ENCODE assay signal across 8 mouse cellular contexts in the genomic region with DNA sequence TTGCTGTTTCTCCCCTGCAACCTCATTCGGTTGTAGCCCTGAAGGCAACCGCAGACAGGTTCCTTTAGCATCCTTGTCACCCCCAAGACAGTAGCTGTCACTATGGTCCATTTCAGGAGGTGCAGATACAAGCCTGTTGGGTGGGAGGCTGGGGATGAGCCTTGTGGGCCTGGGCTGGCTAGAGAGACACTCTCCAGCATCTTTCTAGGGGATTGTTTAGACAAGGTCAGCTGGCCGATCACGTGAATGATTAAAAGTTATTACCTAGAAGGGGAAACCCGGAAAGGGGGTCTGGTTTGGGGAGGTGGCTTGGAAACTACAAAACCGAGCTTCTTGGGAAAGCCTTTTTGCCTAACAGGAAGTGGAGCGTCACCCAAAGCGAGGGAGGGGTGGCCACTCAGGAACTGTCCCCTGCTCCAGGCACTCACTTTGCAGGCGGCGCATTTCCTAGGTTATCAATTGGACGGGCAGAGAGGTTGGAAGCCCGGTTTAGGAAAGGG. TPM values are rescaled to one million over a fixed set of nuclear protein-coding genes. Genes with fewer than 3 reads are reported as not detected.
DNase-seq lines count a peak whose midpoint lies in the region; ATAC-seq lines count a peak whose summit lies in the region.

No protein-coding gene starts in this region.

- H3K27ac ChIP-seq in hindbrain, embryonic 13.5 days: peak overlapping the region; percentile 92

- DNase-seq in T-cell, adult 2 months (ENCODE audit: low spot score): peak; percentile 58
- DNase-seq in cerebellum, postnatal 25 days: peak; percentile 84 to 89
- DNase-seq in frontal cortex, postnatal 25 days (ENCODE audit: low spot score in 2 of 2): peak; percentile 48 to 56
- DNase-seq in layer of hippocampus, postnatal 36 days: peak; percentile 79 to 80
- DNase-seq in lung, postnatal 25 days (ENCODE audit: low spot score): peak; percentile 75
- peak; percentile 86 for DNase-seq in retina, postnatal 1 day
- DNase-seq in urinary bladder, postnatal 14 days (ENCODE audit: low spot score): peak; percentile 77

- peaks cover 11% of the 10 kb centered on the region for H3K36me3 ChIP-seq in hindbrain, embryonic 13.5 days

- under 1% methylated on average over 12 of the region's 12 CpGs for WGBS in hindbrain, embryonic 13.5 days

- peak; percentile 68 for ATAC-seq in hindbrain, embryonic 13.5 days (ENCODE audit: low FRiP score)

- no peaks in the 10 kb centered on the region for H3K27me3 ChIP-seq in hindbrain, embryonic 13.5 days

- peak overlapping the region; percentile 91 for H3K9ac ChIP-seq in hindbrain, embryonic 13.5 days

- peak overlapping the region; percentile 84 for H3K4me3 ChIP-seq in hindbrain, embryonic 13.5 days

- peak overlapping the region; percentile 91 for H3K4me2 ChIP-seq in hindbrain, embryonic 13.5 days

- H3K4me1 ChIP-seq in hindbrain, embryonic 13.5 days (replicated peaks): peaks cover 42% of the 10 kb centered on the region

- no peaks in the 10 kb centered on the region for H3K9me3 ChIP-seq in hindbrain, embryonic 13.5 days

RNA-seq across cellular contexts. Expression of gene Extl2, which starts 0.7 kb away (rescaled TPM):
- polyA plus RNA-seq in hindbrain, embryonic 13.5 days (2015; fragmentation: Nextera tagmentation; extraction: Ambion mirVana): 28.5 and 32.2 TPM in 2 replicates
- 10 to 100 TPM; 69.3 to 70.7 TPM for total RNA-seq in layer of hippocampus, postnatal 36 days (2021)

RNA-seq across cellular contexts. Expression of gene Slc30a7, which starts 0.8 kb away (rescaled TPM):
- polyA plus RNA-seq in hindbrain, embryonic 13.5 days (2015; fragmentation: Nextera tagmentation; extraction: Ambion mirVana): 18.8 and 21.2 TPM in 2 replicates
- 10 to 100 TPM; 26.9 to 28.2 TPM for total RNA-seq in layer of hippocampus, postnatal 36 days (2021)

Comparison
In these comparisons a context has a peak if more than half of its experiments do, and no peak if none do; other contexts are left out.
1. Peak in every context shown above with its lines: DNase-seq, ATAC-seq, H3K4me3 ChIP-seq and H3K27ac ChIP-seq.